Mouse (Mus musculus) embryonic facial prominence, embryonic 11.5 days (tissue): ENCODE measurements around the gene 4930563M21Rik. TPM values are rescaled to one million over a fixed set of nuclear protein-coding genes. Genes with fewer than 3 reads are reported as not detected.

ENCODE experiments used
- ATAC-seq: fragments of 200-750 bp; cut with Nextera tagmentation; replicated peaks from 2 replicates; pipeline ENCODE4 v1.8.0; 2017; ENCODE audit warnings: low read depth; ENCODE audit not compliant: insufficient number of reproducible peaks, low FRiP score, low TSS enrichment
- DNase-seq: peaks from one replicate; pipeline ENCODE4 v3.0.0-alpha.2; 2015; ENCODE audit warnings: low spot score
- H3K27ac ChIP-seq: fragments of 300-500 bp; sonication (generic); replicated peaks from 2 replicates; pipeline ENCODE4 v1.5.1; 2014; ENCODE audit warnings: mild to moderate bottlenecking, low read depth, low read length, control low read depth
- H3K27me3 ChIP-seq: fragments of 300-500 bp; sonication (generic); 2 replicates; pipeline ENCODE4 v1.6.1; 2014; ENCODE audit warnings: mild to moderate bottlenecking, low read length, moderate library complexity, mixed read lengths; ENCODE audit not compliant: control insufficient read depth, insufficient read depth
- H3K36me3 ChIP-seq: fragments of 300-500 bp; sonication (generic); replicated peaks from 2 replicates; pipeline ENCODE4 v1.6.1; 2014; ENCODE audit warnings: low read depth, mild to moderate bottlenecking, low read length, moderate library complexity, mixed read lengths; ENCODE audit not compliant: control insufficient read depth, insufficient read depth
- H3K4me1 ChIP-seq: fragments of 300-500 bp; sonication (generic); 2 replicates; pipeline ENCODE4 v1.6.1; 2014; ENCODE audit warnings: low read length, mixed read lengths; ENCODE audit not compliant: control insufficient read depth, insufficient read depth
- H3K4me2 ChIP-seq: fragments of 300-500 bp; sonication (generic); 2 replicates; pipeline ENCODE4 v1.6.1; 2014; ENCODE audit warnings: low read depth, mild to moderate bottlenecking, control low read depth, low read length, moderate library complexity
- H3K4me3 ChIP-seq: fragments of 300-500 bp; sonication (generic); 2 replicates; pipeline ENCODE4 v1.5.1; 2014; ENCODE audit warnings: low read depth, low read length, control low read depth
- H3K9ac ChIP-seq: fragments of 300-500 bp; sonication (generic); replicated peaks from 2 replicates; pipeline ENCODE4 v1.6.1; 2014; ENCODE audit warnings: mild to moderate bottlenecking, control low read depth, low read length
- H3K9me3 ChIP-seq: fragments of 300-500 bp; sonication (generic); replicated peaks from 2 replicates; pipeline ENCODE4 v1.6.1; 2016; ENCODE audit warnings: mild to moderate bottlenecking, low read length, inconsistent platforms, mixed read lengths; ENCODE audit not compliant: control insufficient read depth
- WGBS: fragments of 180-500 bp; shearing (Covaris S2); extraction: QIAGEN DNeasy Blood & Tissue Kit; methylation state at CpG from one replicate; pipeline ENCODE4 v1.1.7; 2014; 5-methylcytosine and 5-hydroxymethylcytosine counted together
- polyA plus RNA-seq: library from polyadenylated mRNA; unstranded; fragments of >200 nt; fragmentation: Nextera tagmentation; extraction: Ambion mirVana; gene quantifications from 2 replicates; pipeline ENCODE4 v1.2.1, GENCODE M21; 2014

4930563M21Rik gene
- polyA plus RNA-seq: not detected in 2 replicates

DNA sequence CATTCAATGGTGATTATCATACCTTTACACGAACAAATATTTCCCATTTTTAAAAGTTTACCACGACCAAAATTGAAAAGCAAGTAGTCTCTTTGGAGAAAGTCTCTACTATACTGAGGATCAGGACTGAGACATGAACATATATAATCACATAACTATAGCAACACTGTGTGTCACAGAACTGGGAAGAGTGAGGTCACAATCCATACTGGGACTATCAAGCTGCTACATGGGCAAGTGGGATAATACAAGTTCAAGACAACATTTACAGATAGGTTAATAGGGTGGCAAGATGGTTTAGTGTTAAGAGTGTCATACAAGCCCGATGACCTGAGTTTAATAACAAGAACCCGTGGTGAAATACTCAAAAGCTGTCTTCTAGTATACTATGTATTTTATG, at the start of gene 4930563M21Rik:
Gene 4930563M21Rik (minus strand): TSS at position 101 of the 400 bp plus-strand sequence.
- no peaks in the 10 kb centered on the region for H3K9me3 ChIP-seq
- DNase-seq (no peak), ATAC-seq (no peak)
- H3K4me1 ChIP-seq: no peaks in the 10 kb centered on the region
- no peak within 1 kb of the TSS for H3K4me3 ChIP-seq
- no peaks in the 10 kb centered on the region for H3K36me3 ChIP-seq
- no peaks in the 10 kb centered on the region for H3K27me3 ChIP-seq
- no peak within 1 kb of the TSS for H3K27ac ChIP-seq
- H3K4me2 ChIP-seq: no peak within 1 kb of the TSS
- 73% methylated on average over 4 of the region's 4 CpGs for WGBS
- H3K9ac ChIP-seq: no peak within 1 kb of the TSS

GRCm38 (mm10) chr9:56056147-56056546, 45.8 kb upstream of the 4930563M21Rik start:
- no peak overlapping the region for H3K27ac ChIP-seq
- DNase-seq (no peak), ATAC-seq (no peak)
- no peaks in the 10 kb centered on the region for H3K27me3 ChIP-seq
- H3K36me3 ChIP-seq: peaks cover 5% of the 10 kb centered on the region
- H3K4me2 ChIP-seq: no peak overlapping the region
- no peaks in the 10 kb centered on the region for H3K4me1 ChIP-seq
- no peak overlapping the region for H3K9ac ChIP-seq
- no peaks in the 10 kb centered on the region for H3K9me3 ChIP-seq
- WGBS: 91% methylated on average over 6 of the region's 6 CpGs
- no peak overlapping the region for H3K4me3 ChIP-seq

DNA sequence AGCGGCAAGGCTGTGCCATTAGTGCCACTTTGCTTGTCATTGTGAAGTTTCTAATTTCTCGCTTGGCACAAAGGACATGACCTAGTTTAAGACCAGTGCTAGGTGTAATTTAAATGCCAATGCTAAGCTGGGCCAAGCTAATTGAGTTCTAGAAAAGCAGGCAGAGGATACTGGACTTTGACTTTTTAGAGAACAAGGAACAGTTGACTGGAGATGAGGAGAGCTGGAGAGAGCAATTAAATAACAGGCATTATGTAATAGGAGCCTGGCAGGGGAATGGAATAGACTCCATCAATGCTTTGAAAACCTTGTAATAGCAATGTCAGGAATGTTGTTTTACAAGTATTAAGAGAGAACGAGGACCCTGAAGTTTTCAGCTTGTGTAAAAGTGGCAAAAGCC, 43.4 kb upstream of the 4930563M21Rik start:
- Histone ChIP-seq H3K9me3 (no peaks in the 10 kb centered on the region), H3K27ac (no peak overlapping the region), H3K4me1 (no peaks in the 10 kb centered on the region), H3K27me3 (no peaks in the 10 kb centered on the region), H3K36me3 (peaks cover 3% of the 10 kb centered on the region; the same call in 1 of the 2 replicates), H3K4me2 (no peak overlapping the region), H3K9ac (no peak overlapping the region), H3K4me3 (no peak overlapping the region)
- DNase-seq (no peak), ATAC-seq (no peak)
- WGBS: 80% methylated on average over 3 of the region's 3 CpGs

DNA sequence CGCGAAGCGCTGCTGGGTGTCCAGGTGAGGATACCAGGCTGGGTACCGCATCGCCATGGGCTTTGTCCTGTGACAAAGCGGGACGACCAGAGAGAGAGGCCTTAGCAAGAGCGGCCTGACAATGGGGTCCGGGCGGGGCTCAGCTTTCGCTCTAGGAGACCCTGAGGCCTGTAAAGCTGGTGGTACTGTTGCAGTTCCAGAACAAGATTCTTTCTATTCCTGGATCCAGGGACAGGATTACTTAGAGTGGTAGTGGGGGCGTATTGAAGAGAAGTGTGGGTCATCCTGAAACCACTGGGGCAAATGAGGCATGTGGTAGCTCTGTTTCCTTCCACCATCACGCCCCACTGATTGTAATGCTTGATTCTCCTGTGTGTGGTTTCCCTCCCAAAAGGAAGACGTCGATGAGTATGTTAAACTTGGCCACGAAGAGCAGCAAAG, 31.9 kb upstream of the 4930563M21Rik start:
- under 1% methylated on average over 16 of the region's 16 CpGs for WGBS
- H3K4me1 ChIP-seq: no peaks in the 10 kb centered on the region
- H3K36me3 ChIP-seq: peaks cover 3% of the 10 kb centered on the region; the same call in 1 of the 2 replicates
- no peaks in the 10 kb centered on the region for H3K27me3 ChIP-seq
- H3K4me2 ChIP-seq: peak overlapping the region; percentile 32
- H3K4me3 ChIP-seq: peak overlapping the region; percentile 65
- peak overlapping the region; percentile 92 for H3K9ac ChIP-seq
- peak overlapping the region; percentile 93 for H3K27ac ChIP-seq
- H3K9me3 ChIP-seq: no peaks in the 10 kb centered on the region
- peak; percentile 85 for ATAC-seq
- DNase-seq: peak; percentile 69

DNA sequence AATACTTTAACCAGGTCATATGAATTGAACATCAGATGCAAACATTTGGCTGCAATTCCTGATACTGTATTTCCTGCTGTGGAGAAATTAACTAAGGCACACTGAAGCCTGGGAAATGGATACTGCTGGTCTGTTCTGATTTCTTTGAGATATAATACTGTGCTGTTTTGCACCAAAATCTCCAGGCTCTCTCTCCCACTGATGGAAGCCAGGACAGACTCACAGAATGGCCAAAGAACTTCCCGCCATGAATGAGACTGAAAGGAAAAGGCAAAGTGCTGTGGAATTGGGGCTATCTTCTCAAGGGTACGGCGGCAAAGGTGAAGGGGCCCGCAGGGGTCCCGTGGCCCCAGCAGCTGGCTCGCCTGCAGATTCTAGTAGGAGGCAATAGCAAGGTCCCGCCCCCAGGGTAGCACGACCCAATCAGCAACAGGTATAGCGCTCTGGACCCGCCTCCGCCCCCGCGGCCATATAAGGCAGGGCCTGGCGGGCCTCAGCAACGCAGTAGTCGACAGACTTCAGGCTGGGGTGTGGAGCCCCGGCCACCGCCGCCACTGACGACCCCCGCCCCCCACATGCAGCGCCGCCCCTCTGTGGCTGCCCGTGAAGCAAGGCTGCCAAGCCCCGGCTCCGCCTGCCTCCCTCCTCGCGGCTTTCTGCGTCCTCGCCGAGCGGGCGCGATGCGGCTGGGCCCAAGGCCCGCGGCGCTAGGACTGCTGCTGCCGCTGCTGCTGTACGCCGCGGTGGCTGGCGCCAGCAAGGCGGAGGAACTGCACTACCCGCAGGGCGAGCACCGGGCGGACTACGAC, 31.2 kb upstream of the 4930563M21Rik start, which contains the start of gene Rcn2:
Gene Rcn2 (plus strand): TSS at position 474 of the 809 bp plus-strand sequence.
- H3K9ac ChIP-seq: peak within 1 kb of the TSS; percentile 92
- no peaks in the 10 kb centered on the region for H3K9me3 ChIP-seq
- no peaks in the 10 kb centered on the region for H3K4me1 ChIP-seq
- WGBS: under 1% methylated on average over 48 of the region's 49 CpGs
- H3K4me2 ChIP-seq: peak within 1 kb of the TSS; percentile 32
- ATAC-seq: peak; percentile 100
- peak within 1 kb of the TSS; percentile 93 for H3K27ac ChIP-seq
- peaks cover 3% of the 10 kb centered on the region; the same call in 1 of the 2 replicates for H3K36me3 ChIP-seq
- peak; percentile 97 for DNase-seq
- no peaks in the 10 kb centered on the region for H3K27me3 ChIP-seq
- peak within 1 kb of the TSS; percentile 65 for H3K4me3 ChIP-seq

- Histone ChIP-seq H3K27ac (no peak overlapping the region), H3K9ac (no peak overlapping the region), H3K4me1 (no peaks in the 10 kb centered on the region), H3K4me3 (no peak overlapping the region), H3K36me3 (no peaks in the 10 kb centered on the region), H3K9me3 (no peaks in the 10 kb centered on the region), H3K4me2 (no peak overlapping the region), H3K27me3 (no peaks in the 10 kb centered on the region)
- 71% methylated on average over 3 of the region's 3 CpGs for WGBS
- ATAC-seq (no peak), DNase-seq (no peak)
Measured at GRCm38 (mm10) chr9:56032219-56032618, 21.9 kb upstream of the 4930563M21Rik start.

DNA sequence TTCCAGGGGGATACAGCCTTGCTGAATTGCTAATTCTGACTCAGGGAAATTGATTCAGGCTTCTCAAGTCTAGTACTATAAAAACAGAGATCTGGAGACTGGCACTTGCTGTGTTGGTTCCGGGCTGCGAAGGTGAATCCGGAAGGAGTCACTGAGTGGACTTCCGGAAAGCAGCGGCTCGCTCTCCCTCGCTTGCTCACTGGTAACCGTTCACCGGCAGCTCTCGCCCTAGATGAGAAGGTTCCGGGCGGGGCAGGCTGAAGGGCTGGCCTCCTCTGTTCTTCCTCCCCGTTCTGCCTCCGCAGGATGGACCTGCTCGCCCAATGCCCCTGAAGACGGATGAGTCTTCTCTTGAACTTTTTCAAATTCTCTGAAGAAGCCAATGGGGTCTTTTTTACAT, 16.9 kb upstream of the 4930563M21Rik start:
- WGBS: 85% methylated on average over 16 of the region's 16 CpGs
- no peaks in the 10 kb centered on the region for H3K36me3 ChIP-seq
- H3K27ac ChIP-seq: no peak overlapping the region
- ATAC-seq (no peak), DNase-seq (no peak)
- no peak overlapping the region for H3K4me3 ChIP-seq
- H3K4me2 ChIP-seq: no peak overlapping the region
- no peak overlapping the region for H3K9ac ChIP-seq
- no peaks in the 10 kb centered on the region for H3K27me3 ChIP-seq
- no peaks in the 10 kb centered on the region for H3K9me3 ChIP-seq
- H3K4me1 ChIP-seq: no peaks in the 10 kb centered on the region

- Histone ChIP-seq H3K4me3 (no peak overlapping the region), H3K36me3 (no peaks in the 10 kb centered on the region), H3K4me2 (no peak overlapping the region), H3K9ac (no peak overlapping the region), H3K27me3 (no peaks in the 10 kb centered on the region), H3K27ac (no peak overlapping the region), H3K9me3 (no peaks in the 10 kb centered on the region), H3K4me1 (no peaks in the 10 kb centered on the region)
- WGBS: 46% methylated on average over 2 of the region's 2 CpGs
- DNase-seq (no peak), ATAC-seq (no peak)
Measured at GRCm38 (mm10) chr9:56024772-56025171, 14.4 kb upstream of the 4930563M21Rik start.
